Mouse (Mus musculus) urinary bladder, postnatal 25 days (tissue): ENCODE measurements around the gene 1520401A03Rik.

Experiments
- DNase-seq: peaks from one replicate; pipeline ENCODE4 v3.0.0; 2022; ENCODE audit warnings: low spot score

The 1520401A03Rik gene

GRCm38 (mm10) chr17:23670516-23671074, 52.0 kb downstream of the 1520401A03Rik start:
- DNase-seq = no peak

- no peak for DNase-seq
Observed at GRCm38 (mm10) chr17:23665511-23665910, 57.1 kb downstream of the 1520401A03Rik start.

DNA sequence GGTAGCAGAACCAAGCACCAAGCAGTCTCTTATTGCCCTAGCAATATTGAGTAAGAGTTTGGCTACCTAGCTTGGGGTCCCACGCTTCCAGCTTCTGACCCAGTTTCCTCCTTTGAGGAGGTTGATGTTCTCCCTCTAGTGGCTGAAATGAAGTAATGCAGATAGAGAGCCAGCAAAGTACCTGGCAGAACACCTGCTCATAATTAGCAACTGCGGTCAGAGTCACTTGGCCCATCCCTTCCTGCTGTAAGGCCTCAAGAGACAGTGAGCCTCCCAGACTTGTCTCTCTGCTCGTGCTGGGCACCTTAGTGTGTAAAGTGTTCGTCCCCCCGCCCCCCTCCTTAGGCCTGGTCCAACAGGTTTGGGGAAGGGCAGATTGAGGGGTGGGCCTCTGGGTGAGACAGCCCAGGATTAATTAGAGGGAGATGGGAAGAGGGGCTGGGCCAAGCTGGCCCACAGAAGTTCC, 58.0 kb downstream of the 1520401A03Rik start:
- DNase-seq = no peak

DNA sequence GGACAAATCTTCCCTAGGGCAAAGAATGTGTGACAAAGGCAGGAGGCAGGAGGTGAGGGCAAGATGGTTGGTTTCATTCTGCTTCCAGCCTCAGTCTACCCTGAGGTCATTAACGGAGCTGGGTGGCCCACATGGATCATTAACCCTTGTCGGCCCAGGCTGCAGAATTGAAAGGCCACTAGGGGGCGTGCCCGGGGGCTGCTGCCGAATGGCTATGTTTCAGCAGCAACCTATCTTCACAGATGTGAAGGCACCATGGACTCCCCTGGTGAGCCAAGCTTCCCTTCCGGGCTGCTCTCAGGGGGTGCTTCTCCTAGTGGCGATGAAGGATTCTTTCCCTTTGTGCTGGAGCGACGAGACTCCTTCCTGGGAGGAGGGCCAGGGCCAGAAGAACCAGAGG, 61.1 kb downstream of the 1520401A03Rik start:
- DNase-seq = no peak

DNA sequence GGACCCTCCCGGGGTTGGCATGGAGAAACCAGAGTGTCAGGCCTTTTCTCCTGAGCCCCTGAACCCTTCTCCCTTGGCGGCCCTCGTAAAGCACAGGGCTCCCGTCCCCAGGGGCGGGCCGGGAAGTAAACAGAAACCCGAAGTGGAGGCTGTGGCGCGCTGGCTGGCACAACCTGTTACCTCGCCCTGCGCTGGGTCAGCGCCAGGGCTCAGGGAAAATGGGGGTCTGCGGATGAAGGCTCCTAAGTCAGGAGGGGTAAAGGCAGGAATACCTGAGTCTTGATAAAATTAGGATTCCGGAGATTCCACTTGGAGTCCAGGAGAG, 61.7 kb downstream of the 1520401A03Rik start:
- no peak for DNase-seq

GRCm38 (mm10) chr17:23660117-23660875, 62.3 kb downstream of the 1520401A03Rik start, which contains the start of gene Bicdl2:
TSS of gene Bicdl2 (plus strand) at chr17:23660506.
- peak; percentile 86 for DNase-seq

DNA sequence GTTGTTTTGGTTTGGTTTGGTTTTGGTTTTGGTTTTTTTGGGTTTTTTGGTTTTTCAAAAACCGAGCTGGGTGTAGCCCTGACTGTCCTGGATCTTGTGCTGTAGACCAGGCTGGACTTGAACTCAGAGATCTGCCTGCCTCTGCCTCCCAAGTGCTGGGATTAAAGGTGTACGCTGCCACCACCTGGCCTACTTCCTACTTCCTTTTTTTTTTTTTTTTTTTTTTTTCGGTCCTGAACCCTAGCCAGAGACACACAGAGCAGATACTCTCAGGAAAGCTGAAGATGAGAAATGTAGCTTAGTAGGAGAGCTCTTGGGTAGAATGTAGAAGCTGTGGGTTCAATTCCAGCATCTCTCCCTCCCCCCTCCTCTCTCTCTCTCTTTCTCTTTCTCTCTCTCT, 64.1 kb downstream of the 1520401A03Rik start:
- DNase-seq = no peak
